Mouse (Mus musculus) megakaryocyte, embryonic 14.5 days (primary cell): ENCODE data around the gene Ralgapb. TPM values are rescaled to one million over a fixed set of nuclear protein-coding genes. Genes with fewer than 3 reads are reported as not detected.

Source experiments
- H3K27me3 ChIP-seq: replicated peaks from 2 replicates; pipeline ENCODE3; 2012; ENCODE audit warnings: inconsistent platforms
- H3K36me3 ChIP-seq: replicated peaks from 2 replicates; pipeline ENCODE3; 2012; ENCODE audit warnings: low read length, inconsistent platforms, mixed read lengths
- H3K4me1 ChIP-seq: 2 replicates; pipeline ENCODE4 v1.6.1; 2012; ENCODE audit warnings: inconsistent platforms
- H3K4me3 ChIP-seq: replicated peaks from 2 replicates; pipeline ENCODE3; 2012; ENCODE audit warnings: moderate library complexity, mild to moderate bottlenecking, inconsistent platforms
- H3K9me3 ChIP-seq: 2 replicates; pipeline ENCODE4 v1.6.1; 2012; ENCODE audit warnings: inconsistent platforms
- FLI1 ChIP-seq: IDR thresholded peaks from 2 replicates; pipeline ENCODE4 v1.6.1; 2012; ENCODE audit warnings: low read length, inconsistent platforms, mixed read lengths
- GATA1 ChIP-seq: IDR thresholded peaks from 3 replicates; pipeline ENCODE4 v1.6.1; 2012; ENCODE audit warnings: mixed read lengths, low read length, inconsistent platforms, borderline replicate concordance
- polyA plus RNA-seq: library from polyadenylated mRNA; stranded (reverse); fragments of >175 nt; gene quantifications from 2 replicates; pipeline ENCODE4 v1.2.3, GENCODE M21; 2012; ENCODE audit warnings: low replicate concordance; ENCODE audit not compliant: insufficient read depth

Ralgapb gene
- polyA plus RNA-seq = 0.64 and 1.7 TPM in 2 replicates

DNA sequence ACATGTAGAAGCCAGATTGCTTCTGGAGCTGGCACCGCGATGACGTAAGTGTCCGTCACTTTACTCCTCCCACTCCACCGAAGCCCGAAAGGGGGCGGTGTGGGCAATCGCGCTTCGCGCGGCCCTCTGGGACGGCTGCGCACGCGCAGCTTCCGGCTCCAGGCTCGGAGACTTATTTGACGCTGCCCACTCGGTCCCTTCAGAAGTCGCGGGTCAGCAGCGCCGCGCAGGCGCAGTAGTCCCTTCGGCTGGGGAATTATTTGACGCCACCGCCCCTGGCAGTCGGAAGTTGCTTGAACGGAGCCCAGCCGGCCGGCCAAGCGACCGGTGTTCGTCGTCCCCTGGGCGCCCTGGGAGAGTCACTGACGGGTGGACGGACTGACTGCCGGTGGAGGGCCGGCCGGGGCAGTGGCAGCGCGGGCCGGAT, at the start of gene Ralgapb:
Gene Ralgapb (plus strand): TSS at position 254 of the 427 bp plus-strand sequence.
- TF ChIP-seq FLI1 = no peak
- no peak for TF ChIP-seq GATA1
- Histone ChIP-seq H3K4me1 (peaks cover 52% of the 10 kb centered on the region), H3K9me3 (no peaks in the 10 kb centered on the region), H3K36me3 (no peaks in the 10 kb centered on the region), H3K27me3 (peaks cover 4% of the 10 kb centered on the region), H3K4me3 (peak within 1 kb of the TSS; percentile 93)

DNA sequence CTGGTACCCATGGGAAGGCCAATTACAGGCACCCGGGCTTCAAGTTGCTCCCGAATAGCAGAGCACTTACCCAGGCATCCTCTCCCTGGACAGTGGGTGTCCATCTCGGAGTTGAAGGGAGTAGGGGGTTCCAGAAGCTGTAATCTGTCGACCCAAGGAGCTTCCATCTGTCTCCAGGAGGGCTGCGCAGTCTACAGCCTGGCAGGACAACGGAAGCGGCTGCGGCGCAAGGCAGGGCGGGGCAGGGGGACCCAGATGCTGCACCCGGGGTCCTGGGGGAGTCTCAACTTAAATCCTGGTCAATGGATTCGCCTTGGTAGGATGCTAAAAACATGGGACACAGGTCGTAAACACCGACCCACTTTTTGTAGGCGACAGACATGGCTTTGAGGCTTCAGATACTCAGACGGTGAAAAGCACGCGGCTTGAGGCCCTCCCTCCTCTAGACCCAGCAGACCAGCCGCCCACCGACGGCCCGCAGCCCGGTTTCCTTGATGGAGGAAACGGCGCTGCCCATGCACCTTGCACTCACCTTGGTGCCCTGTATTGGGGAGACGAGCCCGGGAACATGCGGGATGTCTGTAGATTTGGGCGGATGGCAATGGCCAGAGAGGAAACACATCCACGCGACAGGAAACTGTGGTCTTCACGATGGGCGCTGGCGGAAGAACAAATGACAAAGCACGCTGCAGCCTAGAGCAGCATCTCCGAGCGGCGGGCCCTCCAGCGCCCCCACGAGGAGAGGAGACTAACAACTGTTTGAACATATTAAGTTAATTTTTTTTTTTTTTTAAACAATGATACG, 48.6 kb upstream of the Ralgapb start:
- TF ChIP-seq GATA1 (no peak), FLI1 (peak; percentile 51; the same call in 1 of the 2 replicates)
- H3K9me3 ChIP-seq = no peaks in the 10 kb centered on the region
- peak overlapping the region; percentile 99 for H3K4me3 ChIP-seq
- peaks cover 44% of the 10 kb centered on the region for H3K36me3 ChIP-seq
- peaks cover 44% of the 10 kb centered on the region for H3K4me1 ChIP-seq
- H3K27me3 ChIP-seq = no peaks in the 10 kb centered on the region

DNA sequence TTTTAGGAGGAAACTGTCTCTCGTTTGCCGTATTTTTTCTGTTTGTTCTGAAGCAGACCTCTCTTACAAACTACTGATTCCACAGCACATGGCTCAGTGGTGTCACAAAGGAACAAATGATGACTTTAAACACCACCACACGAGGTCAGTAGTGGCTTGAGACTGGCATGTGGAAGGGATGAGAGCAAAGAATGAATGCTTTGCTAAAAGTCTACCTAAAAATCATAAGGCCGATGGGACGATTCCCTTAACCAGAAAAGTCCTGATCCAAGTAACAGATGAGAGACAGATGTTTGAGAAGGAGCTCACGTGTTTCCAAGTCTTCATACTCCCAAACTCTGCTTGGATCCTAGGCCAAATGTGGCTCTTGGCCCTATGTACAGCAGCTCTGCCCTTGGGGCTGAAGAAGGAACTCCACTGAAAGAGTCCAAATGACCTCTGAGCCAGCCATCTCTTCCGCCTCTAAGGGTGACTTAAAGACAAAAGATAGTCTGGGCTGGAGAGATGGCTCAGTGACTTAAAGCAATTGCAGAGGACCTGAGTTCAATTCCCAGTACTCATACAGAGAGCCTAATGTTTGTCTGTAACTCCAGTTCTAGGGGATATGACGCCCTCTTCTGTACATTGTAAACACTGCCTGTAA, 47.8 kb upstream of the Ralgapb start:
- peaks cover 44% of the 10 kb centered on the region for H3K4me1 ChIP-seq
- peaks cover 37% of the 10 kb centered on the region for H3K36me3 ChIP-seq
- no peaks in the 10 kb centered on the region for H3K27me3 ChIP-seq
- no peak for TF ChIP-seq GATA1
- no peak for TF ChIP-seq FLI1
- no peaks in the 10 kb centered on the region for H3K9me3 ChIP-seq
- peak overlapping the region; percentile 99 for H3K4me3 ChIP-seq

DNA sequence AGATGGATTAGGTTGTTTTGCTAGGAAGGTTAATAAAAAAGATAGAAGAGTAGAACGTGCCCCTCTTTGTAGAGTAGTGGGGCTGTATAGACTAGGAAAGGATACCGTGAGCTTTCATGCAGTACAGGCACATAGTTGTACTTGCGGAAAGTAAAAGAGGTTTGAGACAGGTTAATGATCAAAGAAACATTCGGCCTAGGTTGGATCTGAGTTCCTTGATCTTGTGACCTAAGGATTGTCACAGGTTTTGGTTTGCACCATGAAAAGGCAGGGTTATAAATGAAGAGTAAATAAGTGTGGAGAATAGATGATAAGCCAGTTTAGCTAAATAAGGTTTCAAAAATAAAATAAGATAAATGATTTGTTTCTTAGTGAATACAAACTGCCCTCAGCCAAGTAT, 45.5 kb upstream of the Ralgapb start:
- Histone ChIP-seq H3K27me3 (peaks cover 2% of the 10 kb centered on the region), H3K9me3 (no peaks in the 10 kb centered on the region), H3K36me3 (peaks cover 13% of the 10 kb centered on the region), H3K4me3 (no peak overlapping the region), H3K4me1 (peaks cover 38% of the 10 kb centered on the region)
- TF ChIP-seq GATA1 = no peak
- no peak for TF ChIP-seq FLI1

DNA sequence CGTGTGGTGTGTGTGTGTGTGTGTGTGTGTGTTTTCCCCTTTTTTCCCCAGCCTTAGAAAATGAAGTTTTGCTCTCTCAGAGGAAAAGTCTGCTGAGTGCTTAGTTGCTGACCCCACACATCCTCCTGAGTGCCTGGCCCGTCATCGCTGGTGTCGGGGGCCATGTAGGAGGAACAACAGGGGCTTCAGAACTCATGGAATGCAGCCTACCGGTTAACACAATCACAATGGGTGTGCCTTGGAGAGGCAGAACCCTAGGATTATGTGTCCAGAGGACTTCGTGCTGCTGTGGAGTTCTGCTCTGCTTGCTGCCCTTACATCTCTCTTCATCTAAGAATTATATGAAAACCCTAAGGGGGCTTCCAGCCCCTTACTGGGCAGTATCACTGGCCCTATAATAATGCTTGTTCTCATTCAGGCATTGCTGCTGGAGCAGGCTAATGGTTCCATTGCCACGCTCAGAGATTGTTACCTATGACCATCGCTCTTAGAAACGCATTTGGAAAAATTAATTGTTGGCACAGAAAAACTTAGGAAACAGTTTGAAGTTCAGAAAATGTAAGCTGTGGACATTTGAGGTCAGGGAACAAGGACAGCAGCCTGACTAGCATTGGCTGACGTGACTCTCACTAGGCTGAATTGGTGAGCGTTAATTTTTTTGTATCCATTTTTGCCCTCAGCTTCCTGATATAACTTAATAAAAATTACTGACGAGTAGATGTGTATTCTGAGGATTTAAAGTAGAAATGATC, 44.4 kb upstream of the Ralgapb start:
- Histone ChIP-seq H3K4me1 (peaks cover 29% of the 10 kb centered on the region), H3K36me3 (peaks cover 2% of the 10 kb centered on the region), H3K4me3 (no peak overlapping the region), H3K9me3 (no peaks in the 10 kb centered on the region), H3K27me3 (peaks cover 4% of the 10 kb centered on the region)
- TF ChIP-seq GATA1 (no peak), FLI1 (no peak)

DNA sequence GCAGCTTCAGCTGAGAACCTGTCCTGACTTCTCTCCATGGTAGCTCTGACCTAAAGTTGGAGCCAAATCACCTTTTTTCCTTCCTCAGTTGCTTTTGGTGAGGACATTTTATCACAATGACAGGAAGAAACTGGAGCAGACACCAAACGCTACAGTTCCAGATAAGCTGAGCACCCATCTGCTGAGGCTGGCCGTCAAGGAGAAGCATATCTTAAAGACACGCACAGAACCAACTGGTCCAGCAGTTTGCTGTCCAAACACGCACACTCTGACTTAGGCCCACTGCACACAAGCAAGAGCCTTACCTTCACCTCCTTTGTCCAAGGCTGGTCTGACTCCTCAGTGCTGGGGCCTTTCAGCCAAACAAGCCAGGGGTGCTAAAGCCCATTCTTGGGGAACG, 42.0 kb upstream of the Ralgapb start:
- peaks cover 18% of the 10 kb centered on the region for H3K27me3 ChIP-seq
- H3K4me3 ChIP-seq = no peak overlapping the region
- H3K4me1 ChIP-seq = peaks cover 14% of the 10 kb centered on the region
- TF ChIP-seq GATA1 (no peak), FLI1 (no peak)
- H3K9me3 ChIP-seq = peaks cover 3% of the 10 kb centered on the region; the same call in 1 of the 2 replicates
- no peaks in the 10 kb centered on the region for H3K36me3 ChIP-seq

DNA sequence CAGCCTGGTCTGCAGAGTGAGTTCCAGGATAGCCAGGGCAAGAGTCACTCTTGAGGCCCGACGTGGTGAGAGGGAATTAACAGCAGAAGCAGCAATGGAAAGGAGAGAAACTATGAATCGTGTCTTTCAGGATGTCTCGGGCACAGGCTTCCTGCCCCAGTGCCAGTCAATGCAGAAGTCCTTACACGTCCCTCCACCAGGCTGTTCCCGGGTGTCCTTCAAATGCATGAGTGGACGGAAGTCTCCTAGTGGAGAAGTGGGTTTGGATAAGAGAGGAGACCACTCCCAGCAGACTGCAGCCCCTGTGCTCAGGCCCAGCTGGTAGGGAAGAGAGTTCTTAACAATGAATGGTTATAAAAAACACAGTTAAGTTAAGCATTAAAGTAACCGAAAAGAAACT, 41.3 kb upstream of the Ralgapb start:
- Histone ChIP-seq H3K4me1 (peaks cover 14% of the 10 kb centered on the region), H3K36me3 (no peaks in the 10 kb centered on the region), H3K9me3 (peaks cover 3% of the 10 kb centered on the region; the same call in 1 of the 2 replicates), H3K4me3 (no peak overlapping the region), H3K27me3 (peaks cover 25% of the 10 kb centered on the region)
- TF ChIP-seq FLI1 = no peak
- no peak for TF ChIP-seq GATA1

DNA sequence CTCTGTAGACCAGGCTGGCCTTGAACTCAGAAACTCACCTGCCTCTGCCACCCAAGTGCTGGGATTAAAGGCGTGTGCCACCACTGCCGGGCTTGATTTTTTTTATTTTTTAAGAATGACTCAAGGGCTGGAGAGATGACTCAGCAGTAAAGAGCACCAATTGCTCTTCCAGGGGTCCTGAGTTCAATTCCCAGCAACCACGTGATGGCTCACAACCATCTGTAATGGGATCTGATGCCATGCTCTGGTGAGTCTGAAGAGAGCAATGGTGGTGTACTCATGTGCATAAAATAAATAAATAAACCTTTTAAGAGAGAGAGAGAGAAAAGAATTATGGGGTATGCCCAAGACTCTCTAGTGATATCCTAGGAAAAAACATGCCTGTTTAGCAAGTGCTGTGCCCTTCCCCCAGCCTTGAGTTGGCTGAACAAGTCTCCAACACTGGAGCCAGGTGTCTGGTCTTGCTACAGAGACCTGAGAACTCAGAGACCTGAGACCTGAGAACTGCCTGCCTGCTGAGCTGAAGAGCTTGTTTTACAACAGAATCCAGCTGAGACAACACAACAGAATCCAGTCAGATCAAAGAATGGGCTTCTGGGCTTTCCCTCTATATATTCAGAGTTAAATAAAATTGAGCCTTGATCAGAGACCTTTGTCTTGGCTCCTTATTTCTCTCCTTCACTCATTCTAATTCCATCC, 40.0 kb upstream of the Ralgapb start:
- TF ChIP-seq FLI1 = no peak
- TF ChIP-seq GATA1 = no peak
- Histone ChIP-seq H3K27me3 (peaks cover 38% of the 10 kb centered on the region), H3K4me1 (peaks cover 14% of the 10 kb centered on the region), H3K4me3 (no peak overlapping the region), H3K9me3 (peaks cover 3% of the 10 kb centered on the region; the same call in 1 of the 2 replicates), H3K36me3 (no peaks in the 10 kb centered on the region)

DNA sequence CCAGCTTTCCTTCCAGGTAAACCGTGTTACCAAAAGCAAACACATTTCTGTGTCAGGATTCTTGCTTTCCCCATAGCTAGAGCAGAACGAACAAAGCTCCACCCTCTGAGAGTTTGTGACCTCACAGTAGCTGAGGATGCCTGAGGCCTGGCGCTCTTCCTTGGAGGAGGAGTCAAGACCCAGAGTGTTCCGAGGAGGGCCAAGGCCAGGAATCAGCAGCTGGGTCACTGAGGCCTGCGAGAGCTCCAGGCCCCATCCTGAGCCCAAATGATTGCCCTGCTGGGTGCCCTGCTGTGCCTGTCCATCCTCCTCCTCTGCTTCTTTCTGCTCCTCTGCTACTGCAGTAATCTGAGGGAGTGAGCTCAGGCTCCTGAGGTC, 39.5 kb upstream of the Ralgapb start:
- TF ChIP-seq FLI1 = no peak
- no peak for TF ChIP-seq GATA1
- Histone ChIP-seq H3K36me3 (no peaks in the 10 kb centered on the region), H3K27me3 (peaks cover 43% of the 10 kb centered on the region), H3K4me1 (peaks cover 15% of the 10 kb centered on the region), H3K9me3 (peaks cover 3% of the 10 kb centered on the region; the same call in 1 of the 2 replicates), H3K4me3 (no peak overlapping the region)
